Mouse (Mus musculus) retina, embryonic 14.5 days (tissue): ENCODE results near the gene Rere.

ENCODE experiments used
- DNase-seq: peaks from one replicate; pipeline ENCODE4 v3.0.0-alpha.2; 2015; ENCODE audit warnings: low spot score

The Rere gene

GRCm38 (mm10) chr4:150382504-150382903 lies 101.1 kb downstream of the Rere start:
- no peak for DNase-seq

- DNase-seq: no peak
These were observed 103.0 kb downstream of the Rere start for GRCm38 (mm10) chr4:150384405-150384804.

- DNase-seq: no peak
These were observed 103.5 kb downstream of the Rere start for GRCm38 (mm10) chr4:150384899-150385298.

GRCm38 (mm10) chr4:150388518-150388917 lies 107.1 kb downstream of the Rere start:
- no peak for DNase-seq

- no peak for DNase-seq
These were observed 112.2 kb downstream of the Rere start for GRCm38 (mm10) chr4:150393607-150394006.

- DNase-seq: no peak
These were observed 112.6 kb downstream of the Rere start for GRCm38 (mm10) chr4:150394091-150394490.

- DNase-seq: no peak
These were observed 114.9 kb downstream of the Rere start for GRCm38 (mm10) chr4:150396339-150396738.

- no peak for DNase-seq
These were observed 115.6 kb downstream of the Rere start for GRCm38 (mm10) chr4:150396826-150397620.

- no peak for DNase-seq
These were observed 117.6 kb downstream of the Rere start for GRCm38 (mm10) chr4:150399032-150399431.

GRCm38 (mm10) chr4:150401830-150402607 lies 120.6 kb downstream of the Rere start:
- no peak for DNase-seq

- no peak for DNase-seq
These were observed 121.2 kb downstream of the Rere start for GRCm38 (mm10) chr4:150402608-150402985.

GRCm38 (mm10) chr4:150403941-150404340 lies 122.5 kb downstream of the Rere start:
- peak; percentile 55 for DNase-seq

- no peak for DNase-seq
These were observed 123.1 kb downstream of the Rere start for GRCm38 (mm10) chr4:150404583-150404982.

- no peak for DNase-seq
These were observed 124.3 kb downstream of the Rere start for GRCm38 (mm10) chr4:150405786-150406185.

- no peak for DNase-seq
These were observed 124.9 kb downstream of the Rere start for GRCm38 (mm10) chr4:150406320-150406719.

- no peak for DNase-seq
These were observed 125.4 kb downstream of the Rere start for GRCm38 (mm10) chr4:150406821-150407220.

GRCm38 (mm10) chr4:150414296-150414695 lies 132.8 kb downstream of the Rere start:
- DNase-seq: no peak

GRCm38 (mm10) chr4:150414759-150415158 lies 133.3 kb downstream of the Rere start:
- DNase-seq: no peak

GRCm38 (mm10) chr4:150415227-150415969 lies 134.0 kb downstream of the Rere start:
- no peak for DNase-seq

- DNase-seq: no peak
These were observed 139.3 kb downstream of the Rere start for GRCm38 (mm10) chr4:150420576-150421263.

GRCm38 (mm10) chr4:150426098-150426879 lies 144.8 kb downstream of the Rere start:
- no peak for DNase-seq
